Mouse (Mus musculus) retina, postnatal 7 days (tissue): Measurements from ENCODE around the gene Gpatch8.

Experiments used
- DNase-seq: peaks from one replicate; pipeline ENCODE4 v3.0.0-alpha.2; 2012; ENCODE audit warnings: low read depth, low spot score

The Gpatch8 gene

GRCm38 (mm10) chr11:102453131-102453530 is 103.1 kb downstream of the Gpatch8 start:
- DNase-seq: no peak

- no peak for DNase-seq
Measured at GRCm38 (mm10) chr11:102449043-102450008, 106.9 kb downstream of the Gpatch8 start.

GRCm38 (mm10) chr11:102448327-102448726 is 107.9 kb downstream of the Gpatch8 start:
- no peak for DNase-seq

- DNase-seq: no peak
Measured at GRCm38 (mm10) chr11:102447497-102447896, 108.7 kb downstream of the Gpatch8 start, which contains the start of gene Fam171a2. Fam171a2 (minus strand) TSS chr11:102447682.

GRCm38 (mm10) chr11:102446581-102447461 is 109.4 kb downstream of the Gpatch8 start:
- DNase-seq: no peak

- no peak for DNase-seq
Measured at GRCm38 (mm10) chr11:102445891-102446361, 110.3 kb downstream of the Gpatch8 start.

GRCm38 (mm10) chr11:102445264-102445890 is 110.8 kb downstream of the Gpatch8 start:
- no peak for DNase-seq

GRCm38 (mm10) chr11:102444781-102445180 is 111.4 kb downstream of the Gpatch8 start:
- DNase-seq: no peak

GRCm38 (mm10) chr11:102444321-102444720 is 111.9 kb downstream of the Gpatch8 start:
- DNase-seq: no peak

GRCm38 (mm10) chr11:102443740-102444139 is 112.5 kb downstream of the Gpatch8 start:
- no peak for DNase-seq

- no peak for DNase-seq
Measured at GRCm38 (mm10) chr11:102442089-102442488, 114.1 kb downstream of the Gpatch8 start.

- no peak for DNase-seq
Measured at GRCm38 (mm10) chr11:102441434-102441833, 114.8 kb downstream of the Gpatch8 start.

GRCm38 (mm10) chr11:102440255-102440654 is 115.9 kb downstream of the Gpatch8 start:
- no peak for DNase-seq

GRCm38 (mm10) chr11:102439093-102440082 is 116.8 kb downstream of the Gpatch8 start:
- DNase-seq: no peak

GRCm38 (mm10) chr11:102438212-102439092 is 117.7 kb downstream of the Gpatch8 start:
- DNase-seq: peak; percentile 75

GRCm38 (mm10) chr11:102437120-102438061 is 118.8 kb downstream of the Gpatch8 start:
- peak; percentile 61 for DNase-seq

GRCm38 (mm10) chr11:102436471-102436790 is 119.8 kb downstream of the Gpatch8 start:
- DNase-seq: no peak

GRCm38 (mm10) chr11:102435754-102436470 is 120.3 kb downstream of the Gpatch8 start:
- DNase-seq: no peak
